Mouse (Mus musculus): Measurements from ENCODE around the gene Tchp.

Gene Tchp

DNA sequence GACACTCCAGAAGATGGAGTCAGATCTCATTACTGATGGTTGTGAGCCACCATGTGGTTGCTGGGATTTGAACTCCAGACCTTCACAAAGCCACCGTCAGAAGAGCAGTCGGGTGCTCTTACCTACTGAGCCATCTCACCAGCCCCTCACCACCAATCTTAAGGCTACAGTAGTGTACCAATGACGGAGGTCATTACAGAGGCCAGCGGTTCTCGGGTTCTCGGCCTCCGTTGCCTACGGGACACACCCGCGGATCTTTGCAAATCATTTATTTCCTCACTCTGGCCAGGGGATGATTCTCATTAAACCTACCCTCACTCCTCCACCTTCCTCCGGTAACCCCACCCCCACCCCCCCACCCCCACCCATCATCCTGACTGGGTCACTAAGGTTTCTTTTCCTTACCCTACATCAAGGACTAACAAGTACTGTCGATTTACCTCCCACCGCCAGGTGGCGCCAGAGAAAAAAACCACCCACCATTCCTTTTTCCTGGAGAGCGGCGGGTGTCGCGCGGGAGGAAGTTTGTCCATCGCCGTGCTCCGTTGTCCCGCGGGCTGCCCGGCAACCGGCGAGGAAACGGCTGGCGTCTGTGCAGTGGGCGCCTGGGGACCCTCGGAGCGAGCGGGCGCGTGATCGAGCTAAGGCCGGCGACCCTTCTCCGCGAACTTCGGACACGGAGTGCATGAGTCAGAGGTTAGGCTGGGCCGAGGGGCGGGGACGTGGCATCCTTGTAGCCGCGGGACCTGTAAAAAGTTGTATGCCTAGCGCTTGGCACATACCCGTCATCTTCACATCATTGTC lies at the start of gene Tchp:
Gene Tchp (plus strand): TSS at position 496 of the 804 bp plus-strand sequence.
- peak; percentile 97 for DNase-seq

DNA sequence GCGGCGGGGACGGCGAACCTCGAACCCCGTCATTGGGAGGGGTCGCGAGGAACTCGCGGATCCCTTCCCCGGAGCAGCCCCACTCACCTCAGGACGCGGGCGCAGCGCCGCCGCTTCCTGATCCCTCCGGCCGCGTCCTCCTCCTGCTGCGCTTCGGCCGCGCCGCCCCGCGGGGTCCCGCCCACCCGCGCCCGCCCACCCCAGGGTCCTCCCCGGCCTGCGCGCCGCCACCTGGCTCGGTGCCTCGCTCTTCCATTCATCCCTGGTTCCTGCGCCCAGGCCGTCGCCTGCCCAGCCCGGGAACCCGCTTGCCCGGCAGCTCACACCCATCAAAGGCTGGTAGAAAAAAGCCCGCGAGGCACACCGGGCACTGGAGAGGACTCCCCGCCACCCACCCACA lies 49.3 kb upstream of the Tchp start, which contains the start of gene Trpv4:
Gene Trpv4 (minus strand): TSS at position 167 of the 400 bp plus-strand sequence.
- DNase-seq, result peak; percentile 70

DNA sequence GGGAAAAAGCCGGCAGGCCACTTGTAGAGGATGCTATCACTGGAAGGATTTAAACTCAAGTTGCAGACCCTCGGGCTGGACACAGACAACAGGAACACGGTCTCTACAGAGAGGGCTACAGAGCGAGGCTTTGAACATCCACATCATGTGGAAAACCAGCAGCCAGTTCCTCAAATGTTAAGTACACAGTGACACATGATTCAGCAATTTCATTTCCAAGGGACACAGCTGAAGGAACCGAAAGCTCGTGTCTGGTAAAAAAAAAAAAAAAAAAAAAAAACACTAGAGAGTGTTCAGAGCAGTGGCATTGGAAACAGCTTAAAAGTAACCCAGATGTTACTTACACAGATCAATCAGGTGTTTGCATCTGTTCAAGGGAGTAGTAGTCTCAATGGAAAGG lies 46.5 kb upstream of the Tchp start:
- DNase-seq, result no peak

DNA sequence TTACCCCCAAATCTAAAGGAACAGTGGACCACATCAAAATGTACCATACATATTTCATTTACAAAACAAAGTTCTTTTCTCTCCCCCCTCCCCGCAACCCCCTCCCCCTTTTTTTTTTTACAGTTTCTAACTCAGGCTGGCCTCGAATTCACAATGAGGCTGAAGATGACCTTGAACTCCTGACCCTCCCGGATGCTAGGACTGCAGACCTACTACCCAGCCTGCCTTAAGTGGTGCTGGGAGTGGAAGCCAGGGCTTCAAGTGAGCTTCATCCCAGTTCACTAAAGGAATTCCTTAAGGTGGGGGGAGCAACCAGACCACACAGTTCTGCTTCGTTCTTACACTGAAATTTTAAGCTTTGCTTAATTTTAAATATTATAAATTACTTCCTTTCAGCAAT lies 43.4 kb upstream of the Tchp start:
- no peak for DNase-seq

DNA sequence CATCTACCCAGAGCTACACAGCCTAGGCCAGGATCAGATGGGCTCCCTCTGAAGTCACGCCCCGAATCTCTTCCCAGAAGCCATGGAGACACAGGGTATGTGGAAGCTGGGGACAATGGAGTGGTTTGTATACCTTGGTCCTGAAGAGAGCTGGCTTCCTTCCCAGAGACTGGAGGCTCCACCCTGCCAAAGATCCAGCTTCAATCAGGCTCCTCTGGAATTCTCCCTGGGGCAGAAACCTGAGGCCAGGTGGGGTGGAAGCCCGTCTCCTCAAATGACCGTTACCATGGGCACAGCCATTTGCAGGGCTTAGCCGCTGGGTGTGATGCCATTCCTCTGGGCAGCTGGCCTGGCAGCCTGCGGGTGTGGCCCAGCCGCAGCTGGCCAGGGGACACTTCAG lies 42.8 kb upstream of the Tchp start:
- DNase-seq, result peak; percentile 53

DNA sequence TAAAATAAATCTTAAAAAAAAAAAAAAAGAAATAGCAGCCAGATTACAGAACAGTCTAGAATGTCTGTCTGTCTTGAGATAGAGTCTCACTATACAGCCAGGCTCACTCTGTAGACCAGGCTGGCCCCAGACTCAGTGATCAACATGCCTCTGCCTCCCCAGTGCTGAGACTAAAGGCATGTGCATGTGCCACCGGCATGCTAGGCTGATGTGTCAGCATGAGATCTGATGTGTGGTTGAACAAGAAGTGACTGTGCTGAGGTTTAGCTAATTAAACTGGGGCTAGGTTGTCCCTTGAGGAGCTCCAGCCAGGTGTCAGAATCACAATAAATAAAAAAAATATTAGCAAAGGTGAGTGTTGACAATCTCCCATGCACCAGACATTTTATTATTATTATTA lies 40.9 kb upstream of the Tchp start:
- no peak for DNase-seq

DNA sequence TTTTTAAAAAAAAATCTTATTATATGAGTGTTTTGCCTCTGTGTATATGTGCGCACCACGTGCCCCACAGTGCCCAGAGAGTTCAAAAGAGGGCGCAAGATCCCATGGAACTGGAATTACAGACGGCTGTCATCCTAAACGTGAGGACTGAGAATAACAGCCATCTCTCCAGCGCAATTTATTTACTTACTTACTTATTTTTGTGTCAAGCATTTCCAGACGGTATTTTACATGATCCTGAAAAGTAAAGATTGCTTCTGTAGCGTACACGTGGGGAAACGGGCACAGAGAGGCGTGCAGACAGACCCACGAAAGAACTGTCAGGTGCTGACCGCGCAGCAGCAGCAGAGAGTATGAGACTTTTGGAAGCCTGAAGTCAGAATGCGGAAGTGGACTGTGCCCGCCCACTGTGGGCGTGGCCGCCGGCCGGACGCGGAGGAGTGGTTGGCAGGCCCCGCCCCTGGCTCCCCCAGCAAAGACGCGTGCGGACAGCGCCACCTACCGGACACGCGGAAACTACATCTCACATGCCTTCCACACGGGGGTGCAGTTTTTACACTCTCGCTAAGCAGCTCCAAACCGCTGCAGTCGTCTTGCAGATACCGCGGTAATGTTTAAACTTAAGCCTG lies 40.2 kb upstream of the Tchp start:
- DNase-seq, result peak; percentile 99

DNA sequence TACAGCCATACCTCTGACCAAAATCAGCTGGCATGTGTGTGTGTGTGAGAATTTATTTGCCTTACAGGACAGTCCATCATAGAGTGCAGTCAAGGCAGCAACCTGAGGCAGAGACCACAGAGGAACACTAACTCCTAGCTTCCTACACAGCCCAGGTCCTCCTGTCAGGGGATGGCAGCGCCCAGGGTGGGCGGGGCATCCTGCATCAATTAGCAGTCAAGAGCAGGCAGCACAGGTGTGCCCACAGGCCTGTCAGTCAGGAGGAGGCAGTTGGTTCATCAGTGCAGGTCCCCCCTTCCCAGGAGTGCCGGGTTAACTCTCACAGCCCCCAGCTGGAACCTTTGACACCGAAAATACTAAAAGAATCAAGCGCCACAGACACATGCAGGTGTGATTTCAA lies 38.5 kb upstream of the Tchp start:
- no peak for DNase-seq

DNA sequence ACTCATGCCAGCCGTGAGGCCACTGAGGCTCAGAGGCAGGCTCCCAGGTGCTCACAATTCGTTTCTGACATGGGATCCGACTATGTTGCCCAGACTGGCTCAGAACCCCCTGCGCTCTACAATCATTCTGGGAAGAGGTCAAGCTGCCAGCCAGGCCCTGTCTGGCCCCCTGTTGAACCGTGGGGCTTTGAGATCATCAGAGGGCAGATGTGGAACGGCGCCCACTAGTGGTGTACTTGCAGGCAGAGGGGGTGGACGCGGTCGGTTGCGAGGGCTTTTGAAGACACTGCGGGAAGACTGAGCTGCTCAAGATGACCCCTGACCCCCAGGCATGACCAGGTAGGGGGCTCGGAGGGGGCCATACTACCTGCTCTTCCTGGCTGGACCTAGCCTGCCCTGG lies 34.4 kb upstream of the Tchp start:
- no peak for DNase-seq

DNA sequence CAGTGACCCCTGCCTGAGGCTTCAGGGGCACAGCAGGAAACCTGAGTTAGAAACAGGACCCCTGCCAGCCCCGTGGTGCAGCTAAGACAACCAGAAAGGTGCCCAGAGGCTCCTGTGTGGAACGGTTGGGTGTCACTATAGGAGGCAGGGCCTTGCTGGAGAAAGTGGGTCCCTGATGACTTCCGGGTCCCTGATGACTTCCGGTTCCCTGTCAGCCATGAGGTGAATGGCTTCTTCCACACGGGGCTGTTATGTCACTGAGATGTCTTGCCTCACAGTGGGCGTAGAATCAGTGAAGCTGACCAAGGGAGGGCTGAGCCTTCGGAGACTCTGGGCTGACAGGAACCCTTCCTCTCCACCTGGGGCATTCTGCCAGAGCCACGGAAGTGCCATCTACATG lies 33.0 kb upstream of the Tchp start:
- no peak for DNase-seq

DNA sequence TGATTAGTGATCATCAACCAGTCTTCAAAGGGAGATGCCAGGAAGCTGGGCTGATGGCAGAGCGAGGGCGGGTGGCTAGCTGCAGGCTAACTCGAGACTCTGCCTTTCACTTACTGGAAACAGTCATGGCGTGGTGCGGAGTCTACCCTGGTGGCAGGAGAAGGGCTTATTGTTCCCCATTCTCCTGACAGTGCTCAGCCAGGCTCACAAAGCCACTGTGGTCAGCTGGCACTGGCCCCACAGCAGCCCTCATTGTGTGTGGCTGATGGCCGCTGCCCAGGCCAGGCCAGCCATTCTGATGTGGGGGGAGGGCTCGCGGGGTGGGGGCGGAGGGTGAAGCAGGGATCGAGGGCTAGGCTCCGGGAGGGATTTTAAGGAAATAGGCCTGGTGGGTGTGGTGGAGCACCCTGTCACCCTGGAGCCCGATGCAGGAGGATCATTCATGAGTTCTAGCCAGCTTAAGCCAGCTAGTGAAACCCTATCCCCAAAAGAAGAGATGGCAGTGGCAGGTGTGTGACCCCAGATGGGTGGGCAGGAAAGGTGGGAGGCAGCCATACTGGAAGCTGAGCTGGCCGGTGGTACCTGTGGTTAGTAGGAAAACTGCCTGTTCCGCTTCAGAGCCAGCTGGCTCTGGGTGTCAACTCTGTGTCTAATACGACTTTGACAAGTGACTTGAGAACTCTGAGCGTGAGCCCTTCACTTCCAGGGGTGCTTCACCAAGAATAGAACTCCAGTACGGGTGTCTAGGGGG lies 27.5 kb upstream of the Tchp start:
- no peak for DNase-seq

DNA sequence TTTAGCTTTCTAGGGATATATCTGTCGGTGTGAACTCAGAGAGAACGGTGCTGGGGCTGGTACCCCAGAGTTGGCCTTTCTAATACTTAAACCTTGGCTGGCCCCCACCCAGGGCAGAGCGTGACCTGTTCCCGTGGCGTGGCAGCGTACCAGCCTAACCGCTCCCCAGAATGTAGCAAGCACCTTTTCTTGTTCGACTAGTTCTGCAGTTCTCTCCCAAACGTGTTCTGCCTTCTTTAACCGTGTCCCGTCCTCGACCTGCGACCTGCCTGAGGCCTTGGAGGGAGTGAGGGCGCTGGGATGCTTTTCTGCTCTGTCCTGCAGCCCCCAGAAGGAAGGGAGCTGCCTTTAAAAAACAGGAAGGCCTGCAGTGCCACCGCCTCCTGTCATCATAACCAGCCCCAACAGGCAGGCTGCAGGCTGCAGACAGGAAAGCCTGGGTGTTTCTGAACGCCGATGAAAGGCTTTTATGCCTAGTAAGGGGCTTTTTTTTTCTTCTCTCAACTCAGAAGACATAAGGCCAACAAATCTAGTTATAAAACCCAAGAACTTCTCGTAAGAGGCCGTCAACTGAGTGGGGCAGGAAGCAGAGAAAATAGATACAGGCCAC lies 26.8 kb upstream of the Tchp start:
- DNase-seq, result no peak

DNA sequence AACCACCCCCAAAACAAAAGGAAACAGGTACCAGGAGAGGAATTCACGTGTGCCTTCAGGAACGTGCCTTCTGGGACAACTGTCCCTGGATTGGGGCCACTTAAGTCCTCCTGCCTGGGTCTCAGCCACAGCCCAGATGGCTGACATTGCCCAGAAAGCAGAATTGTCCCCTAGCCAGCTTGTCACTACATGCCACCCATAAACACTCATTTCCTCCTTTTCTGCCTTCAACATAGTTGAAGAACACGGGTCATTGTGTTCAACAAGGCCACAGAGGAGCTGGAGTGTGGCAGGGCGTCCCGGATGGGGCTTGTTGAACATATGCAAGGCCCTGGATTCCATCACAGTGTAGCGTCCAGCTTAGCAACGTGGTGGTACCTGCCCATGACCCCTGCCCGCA lies 25.8 kb upstream of the Tchp start:
- DNase-seq, result no peak

DNA sequence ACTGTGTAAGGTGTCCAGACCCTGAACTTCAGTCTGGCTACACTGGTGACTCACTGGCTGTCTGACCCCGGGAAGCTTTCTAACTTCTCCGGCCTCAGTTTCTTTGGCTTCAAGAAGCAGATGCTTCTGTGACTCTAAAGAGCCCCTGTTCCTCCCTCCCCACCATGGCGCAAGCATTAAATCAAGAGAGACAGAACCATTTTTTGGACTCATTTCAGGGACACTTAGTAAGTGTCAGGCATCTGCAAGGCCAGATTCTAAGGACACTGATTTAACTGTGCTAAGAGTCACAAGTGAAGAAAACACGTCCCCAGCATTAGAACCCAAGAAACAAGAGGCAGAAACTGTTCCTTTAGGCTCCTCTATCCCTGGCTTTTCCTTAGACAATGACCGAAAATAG lies 21.6 kb upstream of the Tchp start:
- DNase-seq, result no peak

DNA sequence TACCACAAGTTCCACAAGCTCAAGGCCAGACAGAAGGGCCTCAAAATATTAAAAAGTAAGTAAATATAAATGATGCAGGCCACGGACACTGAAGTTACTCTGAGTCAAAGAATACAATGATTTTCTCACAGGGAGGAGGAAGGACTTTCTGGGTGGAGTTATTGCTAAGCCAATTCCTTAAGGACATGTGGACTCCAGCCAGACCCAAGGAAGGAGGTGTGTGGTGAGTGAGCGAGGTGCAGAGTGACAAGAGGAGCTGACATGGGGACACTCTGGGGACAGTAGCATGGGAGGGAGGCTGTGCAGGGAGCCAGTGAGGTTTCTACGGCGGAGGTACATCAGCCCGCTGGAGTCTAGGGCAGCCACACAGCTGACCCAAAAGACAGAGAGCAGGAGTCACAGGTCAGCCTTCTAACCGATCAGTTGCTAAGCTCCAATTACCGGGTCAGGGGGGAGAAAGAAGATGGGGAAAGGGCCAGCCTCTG lies 20.8 kb upstream of the Tchp start:
- no peak for DNase-seq

DNA sequence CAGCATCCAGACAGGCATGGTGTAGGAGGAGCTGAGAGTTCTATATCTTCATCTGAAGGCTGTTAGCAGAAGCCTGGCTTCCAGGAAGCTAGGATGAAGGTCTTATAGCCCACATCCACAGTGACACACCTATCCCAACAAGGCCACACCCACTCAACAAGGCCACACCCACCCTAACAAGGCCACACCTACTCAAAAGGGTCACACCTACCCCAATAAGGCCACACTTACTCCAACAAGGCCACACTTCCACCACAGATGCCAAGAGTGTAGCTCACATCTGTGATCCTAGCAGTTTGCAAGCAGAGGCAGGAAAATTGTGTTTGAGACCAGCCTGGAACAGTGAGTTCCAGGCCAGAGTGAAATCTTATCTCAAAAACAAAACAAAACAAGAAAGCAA lies 19.7 kb upstream of the Tchp start:
- DNase-seq, result no peak

DNA sequence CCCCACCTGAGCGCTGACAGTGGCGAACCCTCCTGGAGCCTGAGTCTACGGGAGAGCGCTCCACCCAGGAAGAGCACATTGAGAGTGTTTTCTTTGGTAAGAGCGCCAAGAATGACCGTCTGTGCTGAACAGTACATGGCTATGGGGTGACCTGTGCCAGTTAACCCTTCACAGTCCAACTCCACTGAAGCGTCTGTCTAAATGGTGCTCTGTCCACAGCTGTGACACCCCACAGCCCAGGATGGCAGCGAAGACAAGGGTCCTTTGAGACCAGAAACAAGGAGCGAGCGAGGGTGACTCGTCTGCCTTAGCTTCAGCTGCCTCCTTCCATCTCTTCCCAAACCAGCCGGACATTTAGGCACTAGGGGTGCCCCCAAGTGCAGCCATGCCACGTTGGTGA lies 18.9 kb upstream of the Tchp start:
- DNase-seq, result no peak

DNA sequence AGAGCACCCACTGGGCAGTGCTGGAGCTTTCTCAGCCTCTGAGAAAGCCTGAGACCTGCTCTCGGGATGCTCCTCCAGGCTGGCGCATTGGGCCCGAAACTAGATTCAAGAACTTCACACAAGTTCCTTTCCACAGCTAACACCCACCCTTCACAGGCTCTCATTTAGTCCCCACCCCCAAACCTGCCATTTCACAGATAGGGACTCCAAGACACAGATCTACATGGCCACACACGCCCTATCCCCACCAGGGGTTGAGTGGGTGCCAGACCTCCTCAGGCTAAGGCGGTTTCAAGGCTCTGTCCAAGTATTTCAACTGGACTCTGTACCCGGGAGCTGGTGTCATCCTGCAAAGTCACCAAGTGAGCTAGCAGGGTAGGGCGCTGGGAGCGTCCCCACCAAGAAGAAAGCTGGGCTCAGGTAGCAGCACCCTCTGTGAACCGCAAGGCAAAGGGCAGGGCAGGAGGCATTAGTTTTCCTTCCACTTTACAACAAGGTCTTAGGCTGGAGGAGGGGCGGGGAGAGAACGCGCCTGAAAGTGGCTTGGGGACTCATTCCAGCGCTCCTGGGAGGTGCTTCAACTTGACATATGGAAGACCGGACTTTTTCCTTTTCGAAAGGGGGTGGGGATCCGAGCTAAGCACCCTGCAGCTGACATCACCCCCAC lies 17.7 kb upstream of the Tchp start:
- peak; percentile 54 for DNase-seq

DNA sequence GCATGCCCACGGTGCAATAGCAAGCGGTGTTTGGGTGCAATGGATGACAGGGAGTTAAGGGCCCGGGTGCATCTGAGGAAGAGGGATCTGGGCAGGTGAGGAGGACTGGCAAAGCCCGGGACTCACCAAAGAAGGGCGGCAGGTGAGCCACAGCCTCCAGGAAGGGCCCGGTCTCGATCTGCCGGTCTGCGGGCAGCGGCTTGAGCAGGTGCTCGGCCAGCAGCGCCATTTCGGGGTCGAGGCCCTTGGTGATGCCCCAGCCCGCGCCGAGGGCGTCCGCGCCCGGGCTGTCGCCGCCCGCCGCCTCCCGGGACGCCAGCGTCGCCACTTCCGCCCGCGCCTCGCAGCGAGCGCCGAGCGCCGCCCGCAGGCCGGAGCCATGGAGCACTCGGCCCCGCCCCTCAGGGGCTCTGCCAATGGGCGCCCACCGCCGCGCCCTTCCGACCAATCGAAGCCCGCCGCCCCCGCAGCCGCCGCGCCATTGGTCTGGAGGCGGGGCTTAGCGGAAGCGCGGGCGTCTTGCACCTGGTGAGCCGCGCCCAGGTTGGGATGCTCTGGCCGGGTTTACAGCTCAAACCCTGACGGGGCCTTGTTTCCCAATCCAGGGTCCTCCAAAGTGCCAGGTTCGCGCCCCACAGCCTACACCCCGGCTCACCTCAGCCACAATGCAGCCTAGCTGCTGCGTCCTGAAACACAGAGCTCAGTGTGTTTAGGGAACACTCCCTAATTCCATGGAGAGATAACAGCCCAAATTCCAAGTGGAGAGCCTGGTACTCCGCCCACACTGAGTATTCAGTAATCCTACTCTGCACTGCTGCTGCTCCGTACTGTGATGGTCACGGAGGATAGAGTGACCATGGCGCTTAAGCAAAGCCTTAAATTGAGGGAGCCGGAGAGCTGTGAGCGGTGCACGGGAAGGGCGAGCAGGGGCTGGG lies 16.7 kb upstream of the Tchp start, which contains the start of gene Gltp:
Gene Gltp (minus strand): TSS at position 352 of the 935 bp plus-strand sequence.
- DNase-seq, result peak; percentile 96

DNA sequence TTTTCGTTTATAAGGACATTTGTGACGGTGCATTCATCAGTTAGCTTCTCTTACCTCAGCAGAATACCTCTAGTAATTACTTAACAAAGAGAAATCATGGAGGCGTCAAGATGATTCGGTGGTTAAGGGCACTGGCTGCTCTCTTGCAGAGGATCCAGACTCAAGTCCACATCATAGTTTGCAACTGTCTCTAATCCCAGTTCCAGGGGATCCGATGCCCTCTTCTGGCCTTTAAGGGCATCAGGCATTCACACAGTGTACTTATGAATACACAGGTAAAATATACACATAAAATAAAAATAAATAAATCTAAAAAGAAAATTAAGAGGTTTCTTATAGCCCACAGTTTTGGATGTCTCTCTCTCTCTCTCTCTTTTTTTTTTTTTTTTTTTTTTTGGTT lies 11.8 kb upstream of the Tchp start:
- DNase-seq, result no peak

DNA sequence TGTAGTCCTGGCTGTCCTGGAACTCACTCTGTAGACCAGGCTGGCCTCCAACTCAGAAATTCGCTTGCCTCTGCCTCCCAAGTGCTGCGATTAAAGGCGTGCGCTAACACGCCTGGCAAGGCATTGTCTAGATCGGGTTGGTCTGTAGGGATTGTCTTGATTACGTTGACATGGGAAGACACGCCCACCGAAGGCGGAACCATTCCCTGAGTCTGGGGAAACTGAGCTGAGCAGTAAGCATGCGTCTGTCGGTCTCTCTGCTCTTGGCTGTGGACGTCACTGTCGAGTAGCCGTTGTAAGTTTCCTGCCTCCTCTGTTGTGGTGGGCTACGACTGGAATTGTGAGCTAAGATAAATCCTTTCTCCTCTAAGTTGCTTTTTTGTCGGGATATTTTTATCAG lies 10.6 kb upstream of the Tchp start:
- DNase-seq, result no peak
